Mouse (Mus musculus): ENCODE data around the gene Il6ra.

Gene Il6ra

DNA sequence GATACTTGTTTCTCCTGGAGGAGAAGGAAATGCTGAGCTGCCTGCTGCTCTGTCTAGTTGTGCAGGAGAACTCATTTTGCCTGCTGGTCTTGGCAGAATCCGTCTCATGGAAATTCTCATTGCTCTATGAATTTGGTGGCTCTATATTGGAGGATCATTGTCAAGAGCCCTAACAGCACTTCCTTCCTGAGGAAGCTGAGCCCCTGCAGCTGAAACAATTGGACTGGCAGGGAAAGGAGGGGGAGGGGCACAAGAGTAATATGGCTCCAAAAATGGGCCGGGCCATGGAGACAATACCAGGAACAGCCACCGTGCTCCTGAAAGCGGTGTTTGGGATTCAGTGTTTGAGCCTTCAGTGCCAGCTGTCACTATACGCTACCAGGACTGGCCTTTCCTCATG is 59.2 kb downstream of the Il6ra start:
- no peak for DNase-seq (ENCODE audit: low read depth)

DNA sequence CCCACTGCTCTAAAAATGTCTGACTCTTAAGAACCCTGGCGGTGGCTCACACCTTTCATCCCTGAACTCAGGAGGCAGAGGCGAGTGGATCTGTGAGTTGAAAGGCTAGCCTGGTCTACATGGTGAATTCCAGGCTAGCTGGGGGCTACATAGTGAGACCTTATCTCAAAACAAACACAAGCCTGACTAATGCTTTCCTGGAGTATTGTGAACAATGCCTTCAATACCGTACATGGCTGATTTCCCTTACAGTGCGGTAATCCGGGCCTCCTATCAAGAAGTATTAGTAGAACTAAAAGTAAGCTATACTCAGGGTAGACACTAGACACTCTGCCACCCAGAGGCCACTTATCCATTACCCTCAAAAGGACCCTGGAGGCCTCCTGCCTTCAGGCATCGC is 64.9 kb downstream of the Il6ra start:
- DNase-seq (ENCODE audit: low read depth): no peak

- no peak for DNase-seq (ENCODE audit: low read depth)
Measured at GRCm38 (mm10) chr3:89847596-89847995, 65.4 kb downstream of the Il6ra start.

GRCm38 (mm10) chr3:89847126-89847525 is 65.9 kb downstream of the Il6ra start:
- no peak for DNase-seq (ENCODE audit: low read depth)

GRCm38 (mm10) chr3:89845814-89846213 is 67.2 kb downstream of the Il6ra start:
- DNase-seq (ENCODE audit: low read depth): no peak

GRCm38 (mm10) chr3:89843148-89843547 is 69.8 kb downstream of the Il6ra start:
- no peak for DNase-seq (ENCODE audit: low read depth)

GRCm38 (mm10) chr3:89842258-89842657 is 70.7 kb downstream of the Il6ra start:
- peak; percentile 61 for DNase-seq (ENCODE audit: low read depth)

GRCm38 (mm10) chr3:89835362-89835761 is 77.6 kb downstream of the Il6ra start:
- no peak for DNase-seq (ENCODE audit: low read depth)

GRCm38 (mm10) chr3:89830815-89831591 is 82.0 kb downstream of the Il6ra start, which contains the start of gene She:
TSS of gene She (plus strand) at chr3:89831370.
- no peak for DNase-seq (ENCODE audit: low read depth)

GRCm38 (mm10) chr3:89826295-89826694 is 86.7 kb downstream of the Il6ra start:
- DNase-seq (ENCODE audit: low read depth): no peak

DNA sequence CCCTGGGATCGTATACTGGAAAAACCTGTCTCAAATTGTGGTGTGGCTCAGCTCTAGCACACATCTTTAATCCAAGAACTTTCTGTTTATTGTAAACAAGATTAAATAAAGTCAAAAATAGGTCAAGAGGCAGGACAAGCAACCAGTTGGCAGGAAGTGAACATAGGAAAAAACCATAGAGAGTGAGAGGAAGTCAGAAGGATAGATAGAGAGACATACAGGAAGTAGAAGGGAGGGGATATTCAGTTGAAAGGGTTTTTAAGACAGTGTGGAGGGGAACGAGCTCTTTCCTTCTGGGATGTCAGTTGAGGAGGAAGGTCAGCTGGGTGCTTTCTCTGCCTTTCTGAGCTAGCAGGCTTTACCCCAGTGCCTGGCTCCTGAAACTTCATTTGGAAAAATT is 89.4 kb downstream of the Il6ra start:
- DNase-seq (ENCODE audit: low read depth): no peak

- DNase-seq (ENCODE audit: low read depth): no peak
Measured at GRCm38 (mm10) chr3:89821548-89822480, 91.2 kb downstream of the Il6ra start.

- DNase-seq (ENCODE audit: low read depth): no peak
Measured at GRCm38 (mm10) chr3:89821096-89821513, 91.9 kb downstream of the Il6ra start.

- DNase-seq (ENCODE audit: low read depth): no peak
Measured at GRCm38 (mm10) chr3:89820311-89821095, 92.5 kb downstream of the Il6ra start.

GRCm38 (mm10) chr3:89819897-89820296 is 93.1 kb downstream of the Il6ra start:
- DNase-seq (ENCODE audit: low read depth): no peak

DNA sequence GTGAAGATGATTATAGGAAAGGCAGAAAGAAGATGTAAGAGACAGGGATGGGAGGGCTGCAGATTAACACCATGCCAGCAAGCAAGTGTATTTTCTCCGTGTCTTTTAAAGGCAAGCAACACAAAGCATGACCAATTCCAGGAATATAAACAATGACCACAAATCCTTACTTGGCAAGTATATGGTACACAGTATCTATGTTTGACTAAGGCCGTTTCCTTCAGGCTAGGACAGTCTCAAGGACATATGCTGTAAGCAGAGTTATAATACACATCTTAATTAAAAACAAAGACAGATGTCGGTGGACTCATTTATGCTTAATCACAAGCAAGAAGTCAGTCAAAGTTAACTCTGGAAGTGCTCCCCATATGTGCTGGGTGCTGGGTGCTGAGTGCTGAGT is 94.4 kb downstream of the Il6ra start:
- DNase-seq (ENCODE audit: low read depth): no peak

- no peak for DNase-seq (ENCODE audit: low read depth)
Measured at GRCm38 (mm10) chr3:89817056-89817455, 95.9 kb downstream of the Il6ra start.
